Mouse (Mus musculus) embryonic fibroblast, embryonic 13.5 days (primary cell): ENCODE data around the gene Pole4.

Experiments used
- CTCF ChIP-seq: IDR thresholded peaks from 2 replicates; pipeline ENCODE4 v1.5.1; 2011; ENCODE audit warnings: mild to moderate bottlenecking, control low read depth, low read length, moderate library complexity, borderline replicate concordance; ENCODE audit not compliant: insufficient read depth
- POLR2A ChIP-seq: IDR thresholded peaks from 2 replicates; pipeline ENCODE4 v1.6.1; 2011; ENCODE audit warnings: low read depth, mild to moderate bottlenecking, control low read depth, low read length, moderate library complexity

DNA sequence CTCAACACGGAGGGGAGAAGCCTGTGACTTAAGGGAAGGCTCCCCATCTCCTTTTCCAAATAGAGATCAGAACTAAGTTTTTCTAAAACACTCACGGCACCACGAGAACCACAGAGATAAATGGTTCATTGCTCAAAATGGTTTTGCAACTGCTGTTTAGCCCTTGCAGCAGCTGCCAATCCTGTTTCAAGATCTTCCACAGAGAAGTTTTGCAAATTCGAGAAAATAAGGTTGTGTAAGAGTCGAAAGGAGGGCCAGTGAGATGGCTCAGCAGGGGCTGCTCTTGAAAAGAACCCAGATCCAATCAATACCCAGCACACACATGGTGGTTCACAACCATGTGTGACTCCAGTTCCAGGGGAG is 36.3 kb upstream of the Pole4 start:
- no peak for TF ChIP-seq POLR2A
- no peak for TF ChIP-seq CTCF
